Mouse (Mus musculus): Measurements from ENCODE around the gene Glis3. TPM values are rescaled to one million over a fixed set of nuclear protein-coding genes. Genes with fewer than 3 reads are reported as not detected.

The Glis3 gene
- polyA plus RNA-seq, 3 experiments from 2014 or later, result 0.05 TPM; not detected in 2

GRCm38 (mm10) chr19:28529006-28529405 lies 150.9 kb downstream of the Glis3 start:
- no peak for ATAC-seq

GRCm38 (mm10) chr19:28527446-28527845 lies 152.4 kb downstream of the Glis3 start:
- ATAC-seq, result no peak

GRCm38 (mm10) chr19:28525331-28525730 lies 154.5 kb downstream of the Glis3 start:
- ATAC-seq, result no peak

- ATAC-seq, result no peak
Observed at GRCm38 (mm10) chr19:28522289-28522688, 157.6 kb downstream of the Glis3 start.

GRCm38 (mm10) chr19:28520761-28521181 lies 159.1 kb downstream of the Glis3 start:
- no peak for ATAC-seq

- no peak for ATAC-seq
Observed at GRCm38 (mm10) chr19:28520128-28520745, 159.6 kb downstream of the Glis3 start.

GRCm38 (mm10) chr19:28519296-28519695 lies 160.6 kb downstream of the Glis3 start:
- ATAC-seq, result no peak

GRCm38 (mm10) chr19:28518846-28519245 lies 161.0 kb downstream of the Glis3 start:
- ATAC-seq, result no peak

- ATAC-seq, result no peak
Observed at GRCm38 (mm10) chr19:28518266-28518665, 161.6 kb downstream of the Glis3 start.

GRCm38 (mm10) chr19:28517464-28518080 lies 162.3 kb downstream of the Glis3 start:
- no peak for ATAC-seq

- no peak for ATAC-seq
Observed at GRCm38 (mm10) chr19:28516487-28516886, 163.4 kb downstream of the Glis3 start.

- no peak for ATAC-seq
Observed at GRCm38 (mm10) chr19:28512475-28512874, 167.4 kb downstream of the Glis3 start.

- ATAC-seq, result no peak
Observed at GRCm38 (mm10) chr19:28511910-28512309, 168.0 kb downstream of the Glis3 start.

GRCm38 (mm10) chr19:28505376-28505775 lies 174.5 kb downstream of the Glis3 start:
- no peak for ATAC-seq

GRCm38 (mm10) chr19:28503011-28503410 lies 176.9 kb downstream of the Glis3 start:
- no peak for ATAC-seq

GRCm38 (mm10) chr19:28500975-28501374 lies 178.9 kb downstream of the Glis3 start:
- ATAC-seq, result no peak

GRCm38 (mm10) chr19:28500505-28500904 lies 179.4 kb downstream of the Glis3 start:
- ATAC-seq, result no peak

- no peak for ATAC-seq
Observed at GRCm38 (mm10) chr19:28499786-28500185, 180.1 kb downstream of the Glis3 start.

GRCm38 (mm10) chr19:28495926-28496325 lies 184.0 kb downstream of the Glis3 start:
- ATAC-seq, result no peak

- no peak for ATAC-seq
Observed at GRCm38 (mm10) chr19:28493605-28494260, 186.1 kb downstream of the Glis3 start.

GRCm38 (mm10) chr19:28478055-28478454 lies 201.8 kb downstream of the Glis3 start:
- ATAC-seq, result no peak

- ATAC-seq, result no peak
Observed at GRCm38 (mm10) chr19:28477326-28477863, 202.5 kb downstream of the Glis3 start.

- no peak for ATAC-seq
Observed at GRCm38 (mm10) chr19:28473621-28474020, 206.3 kb downstream of the Glis3 start.

GRCm38 (mm10) chr19:28471144-28471543 lies 208.7 kb downstream of the Glis3 start:
- peak; percentile 82 for ATAC-seq
